Mouse (Mus musculus) limb, embryonic 14.5 days (tissue): ENCODE results near the gene Brat1. TPM values are rescaled to one million over a fixed set of nuclear protein-coding genes. Genes with fewer than 3 reads are reported as not detected.

ENCODE experiments used
- ATAC-seq: fragments of 200-750 bp; cut with Nextera tagmentation; 2 replicates; pipeline ENCODE4 v1.8.0; 2017; ENCODE audit warnings: low read depth, moderate number of reproducible peaks, moderate TSS enrichment; ENCODE audit not compliant: low FRiP score
- DNase-seq: peaks from one replicate; pipeline ENCODE4 v3.0.0-alpha.2; 2015; ENCODE audit warnings: low spot score
- H3K27ac ChIP-seq: fragments of 300-500 bp; sonication (generic); replicated peaks from 2 replicates; pipeline ENCODE4 v1.5.1; 2014; ENCODE audit warnings: low read depth, mild to moderate bottlenecking, low read length, moderate library complexity, mixed read lengths
- H3K27me3 ChIP-seq: fragments of 300-500 bp; sonication (generic); 2 replicates; pipeline ENCODE4 v1.6.1; 2014; ENCODE audit warnings: low read length, mixed read lengths; ENCODE audit not compliant: control insufficient read depth, insufficient read depth
- H3K36me3 ChIP-seq: fragments of 300-500 bp; sonication (generic); 2 replicates; pipeline ENCODE4 v1.6.1; 2014; ENCODE audit warnings: mild to moderate bottlenecking, low read length, moderate library complexity, mixed read lengths; ENCODE audit not compliant: control insufficient read depth, insufficient read depth
- H3K4me1 ChIP-seq: fragments of 300-500 bp; sonication (generic); 2 replicates; pipeline ENCODE4 v1.6.1; 2014; ENCODE audit warnings: antibody characterized with exemption, low read length, mixed read lengths; ENCODE audit not compliant: control insufficient read depth, insufficient read depth
- H3K4me2 ChIP-seq: fragments of 300-500 bp; sonication (generic); replicated peaks from 2 replicates; pipeline ENCODE4 v1.6.1; 2014; ENCODE audit warnings: low read depth, mild to moderate bottlenecking, low read length, moderate library complexity; ENCODE audit not compliant: severe bottlenecking
- H3K4me3 ChIP-seq: fragments of 300-500 bp; sonication (generic); replicated peaks from 2 replicates; pipeline ENCODE4 v1.5.1; 2014; ENCODE audit warnings: low read length
- H3K9ac ChIP-seq: fragments of 300-500 bp; sonication (generic); 2 replicates; pipeline ENCODE4 v1.6.1; 2014; ENCODE audit warnings: mild to moderate bottlenecking, low read depth, low read length, moderate library complexity; ENCODE audit not compliant: severe bottlenecking
- H3K9me3 ChIP-seq: fragments of 300-500 bp; sonication (generic); 2 replicates; pipeline ENCODE4 v1.6.1; 2016; ENCODE audit warnings: low read length; ENCODE audit not compliant: control insufficient read depth
- POLR2A ChIP-seq: fragments of 200-500 bp; IDR thresholded peaks from 2 replicates; pipeline ENCODE4 v1.8.0; 2012; ENCODE audit warnings: inconsistent platforms, mild to moderate bottlenecking, moderate library complexity, borderline replicate concordance; ENCODE audit not compliant: insufficient read depth, insufficient read length; ENCODE audit errors: extremely low read depth
- WGBS: fragments of 180-500 bp; shearing (Covaris S2); extraction: QIAGEN DNeasy Blood & Tissue Kit; methylation state at CpG from one replicate; pipeline ENCODE4 v1.1.7; 2014; 5-methylcytosine and 5-hydroxymethylcytosine counted together
- polyA plus RNA-seq, 2 experiments: library from polyadenylated mRNA; depleted of rRNA in 1 of 2; stranded (reverse) in 1 of 2; unstranded in 1 of 2; fragments of >200 nt; fragmentation: Nextera tagmentation in 1 of 2; extraction: Ambion mirVana in 1 of 2; gene quantifications; 2 replicates each; pipeline versions ENCODE4 v1.2.1 to v1.2.3; 2012 to 2014

Gene Brat1
- polyA plus RNA-seq, 2 experiments = 19.9 to 29.6 TPM

DNA sequence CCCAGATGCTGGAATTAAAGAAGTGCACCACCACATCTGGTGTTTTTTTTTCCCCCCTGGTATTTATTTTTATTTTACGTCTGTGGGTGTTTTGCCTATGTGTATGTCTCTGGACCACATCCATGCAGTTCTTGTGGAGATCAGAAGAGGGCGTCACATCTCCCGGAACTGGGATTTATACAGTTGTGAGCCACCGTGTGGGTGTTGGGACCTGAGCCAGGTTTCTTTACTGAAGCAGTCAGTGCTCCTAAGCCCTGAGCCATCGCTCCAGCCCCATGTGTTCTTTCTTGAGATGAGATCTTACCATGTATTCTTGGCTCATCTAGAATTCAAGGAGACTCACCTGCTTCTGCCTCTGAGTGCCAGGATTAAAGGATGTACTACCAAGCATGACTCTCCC is 6.2 kb downstream of the Brat1 start:
- DNase-seq = no peak
- H3K4me1 ChIP-seq = peaks cover 3% of the 10 kb centered on the region; the same call in 1 of the 2 replicates
- H3K27ac ChIP-seq = no peak overlapping the region
- H3K36me3 ChIP-seq = peaks cover 83% of the 10 kb centered on the region
- TF ChIP-seq POLR2A = no peak
- no peak overlapping the region for H3K4me3 ChIP-seq
- H3K9ac ChIP-seq = no peak overlapping the region
- 85% methylated on average over 5 of the region's 5 CpGs for whole genome bisulfite sequencing
- H3K9me3 ChIP-seq = no peaks in the 10 kb centered on the region
- no peak overlapping the region for H3K4me2 ChIP-seq
- H3K27me3 ChIP-seq = no peaks in the 10 kb centered on the region
- ATAC-seq = no peak

DNA sequence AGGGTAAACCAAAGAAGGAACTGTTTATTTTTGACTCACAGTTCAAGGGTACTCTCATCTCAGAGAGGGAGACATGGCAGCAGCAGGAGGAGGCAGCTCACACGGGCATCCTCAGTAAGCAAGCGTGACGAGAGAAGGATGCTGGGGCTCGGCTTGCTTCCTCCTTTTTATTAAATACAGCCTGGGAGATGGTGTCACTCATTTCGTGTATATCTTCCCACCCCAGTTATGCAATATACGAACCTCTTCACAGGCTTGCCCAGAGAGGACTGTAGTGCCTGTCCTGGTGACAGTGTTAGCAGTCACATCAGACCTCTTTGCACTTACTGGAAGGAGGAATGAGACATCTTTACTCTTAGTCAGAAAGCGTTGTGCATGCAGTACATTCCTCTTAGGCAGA is 16.0 kb downstream of the Brat1 start:
- Histone ChIP-seq H3K36me3 (peaks cover 39% of the 10 kb centered on the region), H3K27ac (no peak overlapping the region), H3K4me2 (no peak overlapping the region), H3K4me1 (no peaks in the 10 kb centered on the region), H3K4me3 (no peak overlapping the region), H3K9me3 (no peaks in the 10 kb centered on the region), H3K27me3 (no peaks in the 10 kb centered on the region), H3K9ac (no peak overlapping the region)
- no peak for DNase-seq
- no peak for ATAC-seq
- TF ChIP-seq POLR2A = no peak
- WGBS = 74% methylated on average over 7 of the region's 7 CpGs

DNA sequence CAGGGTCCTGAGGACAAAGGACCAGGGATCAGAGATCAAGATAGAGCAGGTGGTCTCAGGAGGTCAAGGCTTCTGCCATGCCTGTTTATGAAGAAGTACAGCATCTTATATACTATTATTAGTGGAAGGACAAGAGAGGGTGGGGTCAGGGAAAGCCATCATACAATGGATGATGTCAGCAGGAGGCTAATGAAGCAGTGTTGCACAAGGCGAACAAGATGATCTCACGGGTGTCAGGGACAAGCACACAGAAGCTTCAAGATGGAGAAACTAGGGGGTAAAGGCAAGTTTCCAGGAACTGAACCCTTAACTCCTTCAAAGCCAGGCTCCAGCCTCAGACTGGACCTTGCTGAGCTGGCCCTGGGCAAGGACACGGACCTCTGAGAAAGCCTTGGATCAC is 17.3 kb downstream of the Brat1 start:
- Histone ChIP-seq H3K9ac (no peak overlapping the region), H3K27me3 (no peaks in the 10 kb centered on the region), H3K27ac (no peak overlapping the region), H3K4me1 (no peaks in the 10 kb centered on the region), H3K4me3 (no peak overlapping the region), H3K36me3 (peaks cover 26% of the 10 kb centered on the region), H3K9me3 (no peaks in the 10 kb centered on the region), H3K4me2 (no peak overlapping the region)
- TF ChIP-seq POLR2A = no peak
- ATAC-seq = no peak
- no peak for DNase-seq
- 76% methylated on average over 3 of the region's 3 CpGs for WGBS

DNA sequence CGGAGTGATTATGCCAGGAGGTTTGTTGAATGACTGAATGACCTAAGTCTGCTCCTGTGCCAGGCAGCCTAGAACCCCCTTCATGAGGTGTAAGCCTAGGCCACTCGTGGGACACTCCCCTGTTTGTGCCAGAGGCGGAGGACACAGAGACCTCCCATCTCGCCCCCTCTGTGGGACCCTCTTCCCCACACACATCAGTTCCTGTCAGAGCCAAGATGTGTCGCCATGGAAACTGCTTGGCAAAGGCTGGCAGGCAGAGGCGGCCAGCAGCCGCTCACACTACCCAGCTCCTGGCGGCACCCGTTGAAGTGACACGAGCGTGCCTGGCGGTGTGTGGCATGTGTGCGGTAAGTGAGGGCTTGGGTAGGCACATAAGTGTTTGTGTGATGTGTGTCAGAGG is 19.0 kb downstream of the Brat1 start, which contains the start of gene Amz1:
Gene Amz1 (plus strand): TSS at position 306 of the 400 bp plus-strand sequence.
- WGBS = 87% methylated on average over 13 of the region's 13 CpGs
- ATAC-seq = no peak

DNA sequence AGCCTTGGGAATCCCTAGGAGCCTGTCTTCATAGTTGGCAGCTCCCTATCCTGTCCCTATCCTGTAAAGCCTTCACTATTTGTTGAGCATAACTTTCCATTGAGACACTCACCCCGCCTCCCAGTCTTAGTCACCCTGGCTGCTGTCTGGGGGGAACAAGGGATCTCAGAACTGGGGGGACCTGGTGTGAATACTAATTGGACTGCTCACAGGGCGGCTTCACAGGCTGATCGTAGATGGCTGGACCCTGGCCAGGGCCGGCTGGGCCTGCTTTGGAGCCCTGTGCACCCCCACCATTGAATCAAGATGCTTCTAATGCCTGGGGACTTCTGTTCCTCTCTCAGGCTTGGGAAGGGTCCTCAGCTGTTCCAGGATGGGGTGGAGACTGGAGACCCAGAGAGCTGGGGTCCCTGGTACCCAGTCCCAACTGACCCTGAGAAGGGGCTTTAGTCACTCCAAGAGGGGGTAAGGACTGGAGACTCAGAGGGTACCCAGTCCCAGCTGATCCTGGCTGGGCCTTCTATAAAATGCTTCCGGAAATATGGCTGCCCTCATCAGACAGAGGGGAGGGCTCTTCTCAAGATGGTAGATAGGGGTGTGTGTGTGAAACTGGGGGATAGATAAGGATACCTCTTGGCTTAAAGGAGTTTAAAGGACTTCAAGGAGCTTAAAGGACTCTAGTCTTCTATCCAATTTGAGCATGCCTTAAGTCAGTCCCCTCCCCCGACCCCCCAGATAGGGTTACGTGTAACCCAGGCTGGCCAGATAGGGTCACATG is 21.4 kb downstream of the Brat1 start:
- Histone ChIP-seq H3K9ac (no peak overlapping the region), H3K27me3 (no peaks in the 10 kb centered on the region), H3K36me3 (no peaks in the 10 kb centered on the region), H3K4me3 (no peak overlapping the region), H3K27ac (no peak overlapping the region), H3K4me2 (no peak overlapping the region), H3K4me1 (no peaks in the 10 kb centered on the region), H3K9me3 (no peaks in the 10 kb centered on the region)
- DNase-seq = no peak
- no peak for ATAC-seq
- no peak for TF ChIP-seq POLR2A
- 81% methylated on average over 7 of the region's 7 CpGs for WGBS

More for the DNA sequence above, 19.0 kb downstream of the Brat1 start, which contains the start of gene Amz1:
- peaks cover 9% of the 10 kb centered on the region for H3K36me3 ChIP-seq
- H3K9me3 ChIP-seq = no peaks in the 10 kb centered on the region
- no peak within 1 kb of the TSS for H3K4me2 ChIP-seq
- H3K4me3 ChIP-seq = no peak within 1 kb of the TSS
- H3K27ac ChIP-seq = no peak within 1 kb of the TSS
- DNase-seq = no peak
- H3K27me3 ChIP-seq = no peaks in the 10 kb centered on the region
- no peaks in the 10 kb centered on the region for H3K4me1 ChIP-seq
- no peak for TF ChIP-seq POLR2A
- no peak within 1 kb of the TSS for H3K9ac ChIP-seq
